Mouse (Mus musculus): ENCODE data around the gene Col23a1.

- TF ChIP-seq POLR2A (IDR thresholded peaks at IDR 0.05; ENCODE audit: low read depth, low read length) (no peak), CTCF (conservative IDR thresholded peaks at IDR 0.05; ENCODE audit: insufficient read depth, insufficient read length, low read depth, low read length) (no peak)
Observed at GRCm38 (mm10) chr11:51627907-51628306, 338.2 kb downstream of the Col23a1 start.

All from kidney, adult 2 months (tissue).